Mouse (Mus musculus) gastrocnemius, postnatal 14 days (tissue): Measurements from ENCODE around the gene Gtpbp3. TPM values are rescaled to one million over a fixed set of nuclear protein-coding genes. Genes with fewer than 3 reads are reported as not detected.

Experiments
- total RNA-seq, 2 experiments: library from RNA; stranded (reverse); gene quantifications; 2 replicates each; pipeline ENCODE4 v1.2.3; 2021

Gene Gtpbp3
- total RNA-seq, 2 experiments from 2014 or later, result 7.5 to 8.5 TPM

Other genes starting within 250 kb of the Gtpbp3 start
- gene Myo9b, start 215.4 kb upstream of the Gtpbp3 start, total RNA-seq, result 10 to 100 TPM; 12.7 to 15.0 TPM
- gene Haus8, start 215.2 kb upstream of the Gtpbp3 start, total RNA-seq, result 1 to 10 TPM; 6.4 to 8.2 TPM
- gene Use1, start 121.3 kb upstream of the Gtpbp3 start, total RNA-seq, result 10 to 100 TPM; 96.4 to 100.0 TPM
- 1 to 10 TPM; 5.9 to 7.5 TPM for gene Ocel1, start 116.8 kb upstream of the Gtpbp3 start, total RNA-seq
- gene Nr2f6, start 106.1 kb upstream of the Gtpbp3 start, total RNA-seq, result 10 to 100 TPM; 16.0 to 21.5 TPM
- gene Ushbp1, start 92.3 kb upstream of the Gtpbp3 start, total RNA-seq, result 10 to 100 TPM; 11.0 to 12.9 TPM
- 10 to 100 TPM; 61.3 to 66.5 TPM for gene Babam1, start 91.2 kb upstream of the Gtpbp3 start, total RNA-seq
- under 1 TPM; 0.78 to 0.86 TPM for gene Ankle1, start 82.1 kb upstream of the Gtpbp3 start, total RNA-seq
- 10 to 100 TPM; 22.8 to 27.6 TPM for gene Abhd8, start 24.4 kb upstream of the Gtpbp3 start, total RNA-seq
- gene Mrpl34, start 23.1 kb upstream of the Gtpbp3 start, total RNA-seq, result 10 to 100 TPM; 44.0 to 45.2 TPM
- 10 to 100 TPM; 28.3 to 31.8 TPM for gene Dda1, start 18.9 kb upstream of the Gtpbp3 start, total RNA-seq
- gene Ano8, start 2.1 kb upstream of the Gtpbp3 start, total RNA-seq, result 10 to 100 TPM; 14.4 to 16.2 TPM
- gene Plvap, start 23.6 kb downstream of the Gtpbp3 start, total RNA-seq, result 10 to 100 TPM in 1 of 2 experiments, 1 to 10 TPM in 1; 7.7 to 11.7 TPM
- under 1 TPM in 1 of 2 experiments, not detected in 1; 0.33 TPM for gene Ccdc194, start 37.6 kb downstream of the Gtpbp3 start, total RNA-seq
- 1 to 10 TPM; 8.6 to 9.3 TPM for gene Bst2, start 49.4 kb downstream of the Gtpbp3 start, total RNA-seq
- gene Mvb12a, start 54.8 kb downstream of the Gtpbp3 start, total RNA-seq, result 10 to 100 TPM; 20.4 to 20.6 TPM
- gene Tmem221, start 70.8 kb downstream of the Gtpbp3 start, total RNA-seq, result under 1 TPM in 1 of 2 experiments, not detected in 1; 0.21 TPM
- under 1 TPM in 1 of 2 experiments, not detected in 1; 0.18 TPM for gene Nxnl1, start 78.5 kb downstream of the Gtpbp3 start, total RNA-seq
- 10 to 100 TPM; 29.9 to 50.8 TPM for gene Slc27a1, start 80.8 kb downstream of the Gtpbp3 start, total RNA-seq
- gene Pgls, start 104.1 kb downstream of the Gtpbp3 start, total RNA-seq, result 10 to 100 TPM; 40.5 to 43.3 TPM
- under 1 TPM; 0.59 to 0.82 TPM for gene Fam129c, start 109.5 kb downstream of the Gtpbp3 start, total RNA-seq
- 10 to 100 TPM; 35.6 to 39.3 TPM for gene Colgalt1, start 122.9 kb downstream of the Gtpbp3 start, total RNA-seq
- gene Unc13a, start 183.7 kb downstream of the Gtpbp3 start, total RNA-seq, result under 1 TPM; 0.18 to 0.20 TPM
- gene Jak3, start 188.2 kb downstream of the Gtpbp3 start, total RNA-seq, result 1 to 10 TPM; 2.6 to 2.8 TPM
- gene Insl3, start 201.1 kb downstream of the Gtpbp3 start, total RNA-seq, result 1 to 10 TPM; 1.1 to 1.5 TPM
- 1 to 10 TPM; 5.2 to 5.5 TPM for gene B3gnt3, start 213.7 kb downstream of the Gtpbp3 start, total RNA-seq
- gene Fcho1, start 237.6 kb downstream of the Gtpbp3 start, total RNA-seq, result under 1 TPM; 0.39 to 0.53 TPM